Mouse (Mus musculus) kidney, embryonic 14.5 days (tissue): ENCODE data around the gene Utrn. TPM values are rescaled to one million over a fixed set of nuclear protein-coding genes. Genes with fewer than 3 reads are reported as not detected.
"Not testable (repeated sequence)": the region's sequence is repeated elsewhere in the genome, so short reads cannot be mapped to it uniquely, and the experiment has no call there.

ENCODE experiments used
- ATAC-seq: fragments of 200-750 bp; cut with Nextera tagmentation; 2 replicates; pipeline ENCODE4 v1.8.0; 2017; ENCODE audit warnings: moderate number of reproducible peaks, mild to moderate bottlenecking, moderate TSS enrichment, moderate library complexity; ENCODE audit not compliant: low FRiP score, low TSS enrichment
- H3K27ac ChIP-seq: fragments of 300-500 bp; sonication (generic); 2 replicates; pipeline ENCODE4 v1.5.1; 2014; ENCODE audit warnings: low read depth, mild to moderate bottlenecking, low read length, moderate library complexity, mixed read lengths
- H3K27me3 ChIP-seq: fragments of 300-500 bp; sonication (generic); 2 replicates; pipeline ENCODE4 v1.6.1; 2014; ENCODE audit warnings: mild to moderate bottlenecking, low read length; ENCODE audit not compliant: control insufficient read depth, insufficient read depth
- H3K36me3 ChIP-seq: fragments of 300-500 bp; sonication (generic); 2 replicates; pipeline ENCODE4 v1.6.1; 2014; ENCODE audit warnings: low read length, mixed read lengths; ENCODE audit not compliant: control insufficient read depth, insufficient read depth
- H3K4me1 ChIP-seq: fragments of 300-500 bp; sonication (generic); 2 replicates; pipeline ENCODE4 v1.6.1; 2014; ENCODE audit warnings: low read length, mixed read lengths; ENCODE audit not compliant: control insufficient read depth, insufficient read depth
- H3K4me2 ChIP-seq: fragments of 300-500 bp; sonication (generic); replicated peaks from 2 replicates; pipeline ENCODE4 v1.6.1; 2014; ENCODE audit warnings: low read depth, mild to moderate bottlenecking, low read length
- H3K4me3 ChIP-seq: fragments of 300-500 bp; sonication (generic); 2 replicates; pipeline ENCODE4 v1.5.1; 2014; ENCODE audit warnings: mild to moderate bottlenecking, low read length
- H3K9ac ChIP-seq: fragments of 300-500 bp; sonication (generic); 2 replicates; pipeline ENCODE4 v1.6.1; 2014; ENCODE audit warnings: low read depth, mild to moderate bottlenecking, low read length, moderate library complexity
- H3K9me3 ChIP-seq: fragments of 300-500 bp; sonication (generic); 2 replicates; pipeline ENCODE4 v1.6.1; 2016; ENCODE audit warnings: low read length; ENCODE audit not compliant: control insufficient read depth
- WGBS: fragments of 180-500 bp; shearing (Covaris S2); extraction: QIAGEN DNeasy Blood & Tissue Kit; methylation state at CpG from one replicate; pipeline ENCODE4 v1.1.7; 2014; 5-methylcytosine and 5-hydroxymethylcytosine counted together
- polyA plus RNA-seq: library from polyadenylated mRNA; unstranded; fragments of >200 nt; fragmentation: Nextera tagmentation; extraction: Ambion mirVana; gene quantifications from 2 replicates; pipeline ENCODE4 v1.2.1, GENCODE M21; 2014

The Utrn gene
- polyA plus RNA-seq, 1 experiment from 2014 or later: 91.4 TPM

DNA sequence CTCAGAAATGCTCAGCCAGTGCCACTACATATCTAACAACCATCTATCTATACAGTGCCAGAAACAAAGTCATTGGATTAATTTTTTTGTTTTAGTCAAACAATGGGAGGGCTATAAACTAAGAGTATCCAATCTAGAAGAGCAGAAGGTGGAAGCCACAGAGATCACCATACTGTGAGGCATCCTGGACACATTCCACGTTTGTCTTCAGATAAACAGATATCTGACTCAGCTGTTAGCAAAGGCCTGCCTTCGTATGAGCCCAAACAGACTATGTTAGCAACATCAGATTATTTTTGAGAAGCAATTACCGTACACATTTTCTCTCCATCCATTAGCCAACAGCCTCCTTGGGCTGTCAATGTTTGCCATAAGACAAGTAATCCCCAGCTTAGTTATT, 250.8 kb downstream of the Utrn start:
- peaks cover 5% of the 10 kb centered on the region; the same call in 1 of the 2 replicates for H3K4me1 ChIP-seq
- WGBS: 82% methylated on average over 3 of the region's 3 CpGs
- H3K9ac ChIP-seq: no peak overlapping the region
- no peak overlapping the region for H3K4me3 ChIP-seq
- ATAC-seq: no peak
- H3K9me3 ChIP-seq: no peaks in the 10 kb centered on the region
- H3K27ac ChIP-seq: no peak overlapping the region
- no peak overlapping the region for H3K4me2 ChIP-seq
- H3K36me3 ChIP-seq: peaks cover 2% of the 10 kb centered on the region; the same call in 1 of the 2 replicates
- H3K27me3 ChIP-seq: no peaks in the 10 kb centered on the region

- no peak overlapping the region for H3K4me3 ChIP-seq
- WGBS: 51% methylated on average over 3 of the region's 3 CpGs
- H3K4me1 ChIP-seq: peaks cover 5% of the 10 kb centered on the region; the same call in 1 of the 2 replicates
- H3K36me3 ChIP-seq: peaks cover 2% of the 10 kb centered on the region; the same call in 1 of the 2 replicates
- no peak overlapping the region for H3K27ac ChIP-seq
- H3K4me2 ChIP-seq: no peak overlapping the region
- ATAC-seq: peak; percentile 16; the same call in 1 of the 2 replicates
- no peaks in the 10 kb centered on the region for H3K27me3 ChIP-seq
- H3K9me3 ChIP-seq: no peaks in the 10 kb centered on the region
- no peak overlapping the region for H3K9ac ChIP-seq
Measured at GRCm38 (mm10) chr10:12615723-12616122, 253.4 kb downstream of the Utrn start.

DNA sequence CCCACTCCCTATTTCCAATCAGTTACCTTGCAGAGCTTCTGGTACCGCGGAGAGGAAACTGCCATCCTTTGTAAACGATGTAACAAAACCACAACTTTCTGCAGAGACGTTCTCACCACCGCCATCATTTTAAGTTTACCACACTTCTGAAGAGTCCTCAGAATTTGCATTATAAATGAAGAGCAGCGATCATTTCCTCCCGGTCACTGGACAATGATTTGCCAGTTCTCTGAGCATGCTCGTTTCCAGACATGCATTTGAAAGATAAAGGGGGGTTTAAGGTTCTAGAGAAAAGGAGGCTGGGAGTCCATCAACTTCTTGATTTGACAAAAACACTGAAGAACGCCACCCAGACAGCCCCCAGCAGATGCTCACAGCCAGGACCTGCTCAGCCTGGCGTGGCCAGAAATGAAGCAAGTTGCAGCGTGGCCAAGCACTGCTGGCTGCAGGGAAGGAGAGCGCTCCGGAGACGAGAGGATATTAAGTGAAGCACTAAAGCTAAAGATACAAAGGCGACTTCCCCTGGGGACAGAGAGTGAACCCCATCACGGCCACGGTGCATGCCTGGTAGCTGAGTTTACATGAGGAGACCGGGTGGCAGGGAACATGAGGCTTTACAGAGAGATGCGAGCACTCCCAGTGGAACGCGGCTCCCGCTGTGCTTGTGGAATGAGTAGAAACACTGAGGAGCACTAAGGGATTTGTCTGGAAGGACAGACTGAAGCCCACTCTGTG, 254.5 kb downstream of the Utrn start:
- ATAC-seq: peak; percentile 65
- 6% methylated on average over 22 of the region's 22 CpGs for WGBS
- no peak overlapping the region for H3K27ac ChIP-seq
- H3K4me2 ChIP-seq: peak overlapping the region; percentile 50
- H3K9me3 ChIP-seq: no peaks in the 10 kb centered on the region
- H3K4me1 ChIP-seq: peaks cover 5% of the 10 kb centered on the region; the same call in 1 of the 2 replicates
- H3K27me3 ChIP-seq: no peaks in the 10 kb centered on the region
- H3K36me3 ChIP-seq: peaks cover 2% of the 10 kb centered on the region; the same call in 1 of the 2 replicates
- H3K9ac ChIP-seq: peak overlapping the region; percentile 44; the same call in 1 of the 2 replicates
- H3K4me3 ChIP-seq: peak overlapping the region; percentile 22

DNA sequence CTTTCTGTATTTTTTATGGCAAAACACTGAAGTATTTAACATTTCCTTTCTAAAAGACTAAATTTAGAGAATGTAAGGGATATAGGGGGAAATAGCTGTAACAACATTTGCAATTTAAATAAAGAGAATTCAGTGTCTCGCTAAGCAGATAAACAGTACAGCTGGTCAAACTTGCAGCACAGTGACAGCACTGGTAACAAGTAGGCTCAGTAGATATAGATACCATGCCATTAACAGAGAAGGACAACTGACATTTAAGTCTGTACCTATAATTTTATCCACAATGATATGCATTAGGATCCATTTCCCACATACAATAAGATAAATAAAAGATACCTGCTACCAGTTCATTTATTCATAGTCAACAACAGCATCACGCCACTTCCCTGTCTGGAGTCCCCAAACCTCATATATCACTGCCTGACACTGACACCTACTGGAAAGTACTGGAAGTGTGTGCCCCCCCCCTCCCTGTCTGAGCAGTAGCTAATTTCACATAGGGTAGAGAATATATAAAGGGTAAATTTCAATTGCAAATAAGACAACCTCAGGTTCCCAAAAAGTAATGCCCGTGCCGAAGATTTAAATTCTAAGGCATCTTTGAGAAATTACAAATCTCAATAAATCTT, 256.8 kb downstream of the Utrn start:
- H3K4me2 ChIP-seq: no peak overlapping the region
- no peaks in the 10 kb centered on the region for H3K9me3 ChIP-seq
- H3K36me3 ChIP-seq: no peaks in the 10 kb centered on the region
- H3K4me3 ChIP-seq: no peak overlapping the region
- H3K4me1 ChIP-seq: peaks cover 5% of the 10 kb centered on the region; the same call in 1 of the 2 replicates
- ATAC-seq: 0 out of 2 replicates have a peak, but pooled peaks have one; percentile 75
- H3K27ac ChIP-seq: no peak overlapping the region
- WGBS: 39% methylated on average over 4 of the region's 4 CpGs
- H3K9ac ChIP-seq: no peak overlapping the region
- no peaks in the 10 kb centered on the region for H3K27me3 ChIP-seq

GRCm38 (mm10) chr10:12609896-12610295, 259.3 kb downstream of the Utrn start:
- ATAC-seq: no peak
- Histone ChIP-seq H3K9ac (no peak overlapping the region), H3K27ac (no peak overlapping the region), H3K4me3 (no peak overlapping the region), H3K9me3 (no peaks in the 10 kb centered on the region), H3K4me2 (no peak overlapping the region), H3K4me1 (peaks cover 1% of the 10 kb centered on the region; the same call in 1 of the 2 replicates), H3K27me3 (no peaks in the 10 kb centered on the region), H3K36me3 (no peaks in the 10 kb centered on the region)
- 83% methylated on average over 7 of the region's 7 CpGs for WGBS

DNA sequence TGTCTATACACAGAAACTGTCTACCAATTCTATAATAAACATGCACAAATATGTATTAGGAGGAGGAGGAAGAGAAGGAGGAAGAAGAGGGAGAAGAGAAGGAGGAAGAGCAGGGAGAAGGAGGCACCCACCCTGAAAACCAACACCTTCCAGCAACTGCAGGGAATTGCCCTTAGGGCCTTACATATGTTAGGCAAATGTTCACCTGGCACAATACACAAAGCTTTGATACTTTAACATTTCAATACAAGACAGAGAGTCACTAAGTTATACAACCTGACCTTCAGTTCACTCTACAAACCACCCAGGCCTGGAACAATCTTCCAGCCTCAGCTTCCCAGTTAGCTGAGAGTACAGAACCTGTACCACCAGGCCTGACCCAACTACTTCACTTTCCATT, 260.5 kb downstream of the Utrn start:
- Histone ChIP-seq H3K9me3 (no peaks in the 10 kb centered on the region), H3K27me3 (no peaks in the 10 kb centered on the region), H3K9ac (no peak overlapping the region), H3K36me3 (no peaks in the 10 kb centered on the region), H3K4me3 (no peak overlapping the region), H3K27ac (no peak overlapping the region), H3K4me2 (no peak overlapping the region), H3K4me1 (no peaks in the 10 kb centered on the region)
- ATAC-seq: no peak

DNA sequence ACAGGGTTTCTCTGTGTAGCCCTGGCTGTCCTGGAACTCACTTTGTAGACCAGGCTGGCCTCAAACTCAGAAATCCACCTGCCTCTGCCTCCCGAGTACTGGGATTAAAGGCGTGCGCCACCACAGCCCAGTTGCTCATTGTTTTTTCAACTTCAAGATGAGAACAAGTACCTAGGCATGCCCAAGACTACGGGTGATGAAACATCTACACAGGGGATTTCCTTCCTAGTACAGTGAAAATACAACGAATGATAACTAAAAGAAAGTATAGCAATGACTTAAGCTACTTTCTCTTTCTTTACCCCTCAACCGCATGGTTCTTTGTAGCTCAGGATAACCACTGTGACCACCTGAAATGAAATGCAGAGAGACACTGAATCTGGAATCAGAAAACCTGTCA, 262.0 kb downstream of the Utrn start:
- 93% methylated on average over 6 of the region's 6 CpGs for WGBS
- H3K4me3 ChIP-seq, H3K27ac ChIP-seq, H3K4me2 ChIP-seq, H3K9me3 ChIP-seq, H3K27me3 ChIP-seq, ATAC-seq, H3K36me3 ChIP-seq, H3K4me1 ChIP-seq, H3K9ac ChIP-seq: not testable (repeated sequence)

- ATAC-seq: no peak
- WGBS: 83% methylated on average over 2 of the region's 2 CpGs
- Histone ChIP-seq H3K27ac (no peak overlapping the region), H3K9ac (no peak overlapping the region), H3K4me1 (no peaks in the 10 kb centered on the region), H3K36me3 (no peaks in the 10 kb centered on the region), H3K4me2 (no peak overlapping the region), H3K9me3 (no peaks in the 10 kb centered on the region), H3K4me3 (no peak overlapping the region), H3K27me3 (no peaks in the 10 kb centered on the region)
Measured at GRCm38 (mm10) chr10:12595379-12595778, 273.8 kb downstream of the Utrn start.

DNA sequence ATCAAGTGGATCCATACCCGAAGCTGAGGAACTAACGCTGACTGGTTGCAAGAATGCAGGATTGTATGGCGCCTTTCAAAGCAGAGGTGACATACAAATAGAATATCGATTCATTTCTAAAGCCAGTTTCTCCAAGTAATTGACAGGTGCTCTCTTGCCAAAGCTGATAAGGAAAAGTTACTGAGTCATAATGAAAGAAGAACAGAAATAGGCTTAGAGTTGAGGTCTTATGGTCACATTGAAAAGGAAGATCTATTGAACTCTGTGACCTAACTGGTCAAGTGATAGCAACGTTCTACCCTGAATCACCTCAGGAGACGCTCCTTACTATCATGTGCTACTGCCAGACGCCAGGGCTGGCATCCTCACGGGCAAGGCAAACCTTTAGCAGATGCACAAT, 274.2 kb downstream of the Utrn start:
- no peak overlapping the region for H3K9ac ChIP-seq
- H3K9me3 ChIP-seq: no peaks in the 10 kb centered on the region
- no peak overlapping the region for H3K27ac ChIP-seq
- no peak overlapping the region for H3K4me3 ChIP-seq
- no peak overlapping the region for H3K4me2 ChIP-seq
- no peaks in the 10 kb centered on the region for H3K27me3 ChIP-seq
- no peaks in the 10 kb centered on the region for H3K4me1 ChIP-seq
- WGBS: 95% methylated on average over 8 of the region's 8 CpGs
- H3K36me3 ChIP-seq: no peaks in the 10 kb centered on the region
- no peak for ATAC-seq
